Mouse (Mus musculus) lung, postnatal 4 days (tissue): ENCODE measurements at regions not wholly inside any gene's neighbourhood (a gene's known extent, or its start where the extent isn't known, plus 50 kb on each side); places are given as distances from the start of the nearest gene placed in this dataset.

ENCODE experiments used
- DNase-seq, 2 experiments: peaks; one replicate each; pipeline ENCODE4 v3.0.0; 2021

GRCm38 (mm10) chr8:15244770-15245485 lies 199.1 kb upstream of the BB014433 start:
- no peak for DNase-seq

- DNase-seq, result no peak
Observed at GRCm38 (mm10) chr8:15235410-15235809, 189.5 kb upstream of the BB014433 start.

DNA sequence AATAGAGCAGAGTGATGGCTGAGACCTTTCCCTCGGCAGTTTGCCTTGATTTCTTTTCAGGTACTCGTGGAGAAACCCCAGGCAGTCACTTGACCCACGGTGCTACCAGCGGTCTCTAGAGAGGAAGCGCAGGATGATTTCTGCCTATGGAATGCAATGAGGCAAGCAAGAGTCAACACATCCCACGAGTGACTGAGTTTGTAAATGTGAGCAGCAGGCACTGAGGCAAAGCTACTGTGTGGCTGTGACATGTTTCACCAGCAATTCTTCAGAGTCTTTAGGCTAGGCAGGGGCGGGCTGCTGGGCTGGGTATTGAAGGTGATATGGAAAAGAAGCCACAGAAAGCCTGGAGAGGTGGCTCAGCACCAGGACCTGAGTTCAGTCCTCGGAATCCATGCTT lies 187.4 kb upstream of the BB014433 start:
- DNase-seq, result no peak

DNA sequence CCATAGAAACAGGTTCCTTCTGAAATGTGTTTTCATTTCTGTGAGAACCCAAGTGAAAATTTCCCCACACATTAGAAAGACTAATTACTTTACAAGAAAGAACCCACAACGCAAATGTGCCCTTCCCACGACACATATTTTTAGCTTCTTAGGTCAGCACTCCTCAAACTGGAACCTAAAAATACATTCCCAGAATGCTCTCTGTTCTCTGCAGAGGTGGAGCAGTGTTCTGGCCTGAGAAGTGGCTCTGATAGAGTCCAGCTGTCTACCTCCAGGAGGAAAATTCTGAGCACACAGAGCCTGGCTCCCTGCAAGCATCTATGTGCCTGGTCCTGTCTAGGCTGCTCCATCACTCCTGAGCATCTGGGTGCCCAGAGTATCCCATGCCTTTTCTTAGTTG lies 184.3 kb upstream of the BB014433 start:
- DNase-seq, result no peak

GRCm38 (mm10) chr8:15221211-15221912 lies 175.5 kb upstream of the BB014433 start:
- DNase-seq, result peak in 1 of 2 experiments; percentile 50

DNA sequence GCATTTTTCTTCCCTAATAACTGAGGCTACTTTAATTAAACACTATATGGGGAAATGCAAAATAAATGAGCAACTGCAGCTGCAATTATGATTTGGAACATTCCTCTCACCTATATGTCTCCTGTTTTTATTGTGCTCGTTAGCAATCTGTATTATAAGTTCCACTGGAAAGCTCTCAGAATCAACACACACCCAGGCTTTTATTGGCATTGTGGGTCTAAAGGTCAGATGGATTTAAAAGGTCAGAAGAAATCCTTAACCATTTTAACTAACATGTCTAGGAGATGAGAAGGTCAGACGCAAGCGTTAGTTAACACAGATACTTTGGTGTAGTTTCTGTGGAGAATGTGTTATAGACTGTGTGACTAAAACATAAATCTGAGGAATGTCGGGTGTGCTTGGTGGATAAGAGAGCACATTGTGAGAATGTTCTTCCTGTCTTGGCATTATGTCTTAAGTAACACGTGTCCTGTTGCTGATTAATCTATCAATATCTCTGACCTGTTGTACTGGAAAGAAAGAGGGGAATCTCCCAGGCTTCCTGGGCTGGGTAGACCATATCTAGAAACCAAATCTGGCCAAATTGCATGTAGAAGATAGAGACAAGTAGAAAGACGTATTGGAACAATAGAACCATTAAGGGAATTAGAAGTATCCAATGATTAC lies 164.1 kb upstream of the BB014433 start:
- no peak for DNase-seq

DNA sequence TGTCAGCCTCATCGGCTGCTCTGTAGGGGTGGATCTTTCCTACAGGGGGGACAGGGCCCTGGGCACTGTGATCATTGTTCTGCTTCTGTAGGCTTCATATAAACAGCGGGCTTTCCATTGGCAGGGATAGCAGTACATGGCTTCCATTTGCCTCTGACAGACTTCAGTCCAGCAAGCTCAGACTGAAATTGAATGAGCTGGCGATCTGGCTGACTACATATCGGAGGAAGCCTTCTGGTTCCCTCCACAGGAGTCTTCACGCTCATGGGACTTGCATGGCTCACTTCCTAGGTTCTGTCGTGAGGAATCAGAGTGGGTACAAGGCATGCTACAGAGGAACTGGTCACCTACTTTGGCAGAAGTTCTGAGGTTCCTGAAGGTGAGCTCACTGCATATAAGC lies 155.7 kb upstream of the BB014433 start:
- DNase-seq, result no peak

DNA sequence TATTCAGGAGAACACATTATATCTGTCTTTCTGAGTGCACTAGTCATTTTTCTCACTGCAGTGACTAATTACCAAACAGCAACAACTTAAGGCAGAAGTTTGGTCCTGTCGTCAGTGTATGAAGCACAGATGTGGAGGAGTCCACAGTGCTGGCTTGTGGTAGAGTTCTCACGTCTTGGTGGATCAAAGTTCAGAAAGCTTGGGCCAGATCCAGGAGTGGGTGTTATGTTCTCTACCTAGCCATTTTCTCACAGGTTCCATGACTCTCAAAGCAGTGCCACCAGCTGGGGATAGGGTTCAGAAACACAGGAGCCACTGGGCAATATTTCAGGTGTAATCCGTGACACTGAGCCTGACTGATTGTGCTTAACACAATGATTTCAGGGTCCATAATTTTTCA lies 144.8 kb upstream of the BB014433 start:
- DNase-seq, result no peak

DNA sequence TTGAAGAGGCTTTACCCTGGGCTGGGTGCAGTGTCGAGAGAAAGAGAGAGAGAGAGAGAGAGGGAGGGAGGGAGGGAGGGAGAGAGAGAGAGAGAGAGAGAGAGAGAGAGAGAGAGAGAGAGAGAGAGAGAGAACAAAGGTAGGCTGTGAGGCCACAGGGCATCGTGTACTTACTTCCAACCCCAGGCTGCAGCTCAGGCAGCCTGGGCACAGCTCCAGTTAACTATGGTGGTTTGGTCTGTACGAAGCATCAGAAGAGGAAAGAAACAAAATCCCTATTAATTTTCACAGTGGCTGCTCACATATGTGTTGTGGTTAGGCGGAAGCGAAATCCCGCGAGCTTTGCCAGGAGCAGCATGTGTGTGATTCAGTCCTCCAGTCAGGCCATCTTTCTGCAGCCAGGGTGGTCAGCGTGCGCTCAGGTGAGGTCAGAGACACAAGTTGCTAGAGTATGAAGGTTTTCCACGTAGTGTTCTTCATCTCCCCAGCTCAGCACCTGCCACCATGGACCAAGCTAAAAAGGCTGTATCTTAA lies 143.3 kb upstream of the BB014433 start:
- no peak for DNase-seq
